Mouse (Mus musculus): ENCODE results near the gene Fras1. TPM values are rescaled to one million over a fixed set of nuclear protein-coding genes. Genes with fewer than 3 reads are reported as not detected.

Gene Fras1
- polyA plus RNA-seq, 1 experiment from 2014 or later, result 3.4 TPM

- ATAC-seq (ENCODE audit: low FRiP score, low TSS enrichment) (no peak), DNase-seq (ENCODE audit: low spot score) (no peak)
- WGBS, result 74% methylated on average over 4 of the region's 4 CpGs
- Histone ChIP-seq H3K4me3 (ENCODE audit: low read depth, low read length) (no peak overlapping the region), H3K9ac (ENCODE audit: low read length) (no peak overlapping the region), H3K27me3 (ENCODE audit: control insufficient read depth, insufficient read depth, low read length) (no peaks in the 10 kb centered on the region), H3K4me1 (replicated peaks; ENCODE audit: control insufficient read depth, insufficient read depth) (no peaks in the 10 kb centered on the region; the same call in 1 of the 2 replicates), H3K27ac (replicated peaks) (no peak overlapping the region), H3K9me3 (ENCODE audit: control insufficient read depth, low read length) (no peaks in the 10 kb centered on the region), H3K36me3 (ENCODE audit: control insufficient read depth, insufficient read depth, low read length) (no peaks in the 10 kb centered on the region), H3K4me2 (replicated peaks; ENCODE audit: low read depth) (no peak overlapping the region)
- TF ChIP-seq CTCF (IDR thresholded peaks at IDR 0.05; ENCODE audit: low read depth) (no peak), EP300 (optimal IDR thresholded peaks at IDR 0.05) (no peak)
Measured at GRCm38 (mm10) chr5:96437870-96438269, 64.1 kb downstream of the Fras1 start.

GRCm38 (mm10) chr5:96439811-96440210, 66.1 kb downstream of the Fras1 start:
- no peaks in the 10 kb centered on the region for H3K9me3 ChIP-seq (ENCODE audit: control insufficient read depth, low read length)
- no peak overlapping the region for H3K27ac ChIP-seq (replicated peaks)
- no peak overlapping the region for H3K9ac ChIP-seq (ENCODE audit: low read length)
- no peaks in the 10 kb centered on the region; the same call in 1 of the 2 replicates for H3K4me1 ChIP-seq (replicated peaks; ENCODE audit: control insufficient read depth, insufficient read depth)
- no peak overlapping the region for H3K4me3 ChIP-seq (ENCODE audit: low read depth, low read length)
- no peak for DNase-seq (ENCODE audit: low spot score)
- H3K4me2 ChIP-seq (replicated peaks; ENCODE audit: low read depth), result no peak overlapping the region
- no peak for ATAC-seq (ENCODE audit: low FRiP score, low TSS enrichment)
- no peaks in the 10 kb centered on the region for H3K27me3 ChIP-seq (ENCODE audit: control insufficient read depth, insufficient read depth, low read length)
- H3K36me3 ChIP-seq (ENCODE audit: control insufficient read depth, insufficient read depth, low read length), result no peaks in the 10 kb centered on the region
- WGBS, result 87% methylated on average over 4 of the region's 4 CpGs
- TF ChIP-seq CTCF (IDR thresholded peaks at IDR 0.05; ENCODE audit: low read depth) (no peak), EP300 (optimal IDR thresholded peaks at IDR 0.05) (no peak)

- ATAC-seq (ENCODE audit: low FRiP score, low TSS enrichment) (no peak), DNase-seq (ENCODE audit: low spot score) (no peak)
- Histone ChIP-seq H3K27ac (replicated peaks) (no peak overlapping the region), H3K27me3 (ENCODE audit: control insufficient read depth, insufficient read depth, low read length) (no peaks in the 10 kb centered on the region), H3K36me3 (ENCODE audit: control insufficient read depth, insufficient read depth, low read length) (no peaks in the 10 kb centered on the region), H3K4me3 (ENCODE audit: low read depth, low read length) (no peak overlapping the region), H3K4me2 (replicated peaks; ENCODE audit: low read depth) (no peak overlapping the region), H3K9me3 (ENCODE audit: control insufficient read depth, low read length) (no peaks in the 10 kb centered on the region), H3K4me1 (replicated peaks; ENCODE audit: control insufficient read depth, insufficient read depth) (no peaks in the 10 kb centered on the region), H3K9ac (ENCODE audit: low read length) (no peak overlapping the region)
- TF ChIP-seq EP300 (optimal IDR thresholded peaks at IDR 0.05) (no peak), CTCF (IDR thresholded peaks at IDR 0.05; ENCODE audit: low read depth) (no peak)
- WGBS, result 84% methylated on average over 7 of the region's 7 CpGs
Measured at GRCm38 (mm10) chr5:96447460-96447859, 73.7 kb downstream of the Fras1 start.

GRCm38 (mm10) chr5:96452027-96452426, 78.3 kb downstream of the Fras1 start:
- H3K9me3 ChIP-seq (ENCODE audit: control insufficient read depth, low read length), result no peaks in the 10 kb centered on the region
- H3K36me3 ChIP-seq (ENCODE audit: control insufficient read depth, insufficient read depth, low read length), result no peaks in the 10 kb centered on the region
- H3K27ac ChIP-seq (replicated peaks), result no peak overlapping the region
- TF ChIP-seq CTCF (IDR thresholded peaks at IDR 0.05; ENCODE audit: low read depth) (no peak), EP300 (optimal IDR thresholded peaks at IDR 0.05) (no peak)
- H3K27me3 ChIP-seq (ENCODE audit: control insufficient read depth, insufficient read depth, low read length), result no peaks in the 10 kb centered on the region
- 10% methylated on average over 1 of the region's 1 CpGs for WGBS
- H3K4me1 ChIP-seq (replicated peaks; ENCODE audit: control insufficient read depth, insufficient read depth), result no peaks in the 10 kb centered on the region
- no peak overlapping the region for H3K9ac ChIP-seq (ENCODE audit: low read length)
- H3K4me2 ChIP-seq (replicated peaks; ENCODE audit: low read depth), result no peak overlapping the region
- no peak overlapping the region for H3K4me3 ChIP-seq (ENCODE audit: low read depth, low read length)
- ATAC-seq (ENCODE audit: low FRiP score, low TSS enrichment) (no peak), DNase-seq (ENCODE audit: low spot score) (no peak)

- Histone ChIP-seq H3K27me3 (ENCODE audit: control insufficient read depth, insufficient read depth, low read length) (no peaks in the 10 kb centered on the region), H3K9me3 (ENCODE audit: control insufficient read depth, low read length) (no peaks in the 10 kb centered on the region), H3K4me2 (replicated peaks; ENCODE audit: low read depth) (no peak overlapping the region), H3K4me3 (ENCODE audit: low read depth, low read length) (no peak overlapping the region), H3K36me3 (ENCODE audit: control insufficient read depth, insufficient read depth, low read length) (no peaks in the 10 kb centered on the region), H3K9ac (ENCODE audit: low read length) (no peak overlapping the region), H3K4me1 (replicated peaks; ENCODE audit: control insufficient read depth, insufficient read depth) (no peaks in the 10 kb centered on the region), H3K27ac (replicated peaks) (no peak overlapping the region)
- TF ChIP-seq CTCF (IDR thresholded peaks at IDR 0.05; ENCODE audit: low read depth) (no peak), EP300 (optimal IDR thresholded peaks at IDR 0.05) (no peak)
- ATAC-seq (ENCODE audit: low FRiP score, low TSS enrichment) (no peak), DNase-seq (ENCODE audit: low spot score) (no peak)
- 67% methylated on average over 5 of the region's 5 CpGs for WGBS
Measured at GRCm38 (mm10) chr5:96453386-96453785, 79.6 kb downstream of the Fras1 start.

GRCm38 (mm10) chr5:96454422-96454821, 80.7 kb downstream of the Fras1 start:
- ATAC-seq (ENCODE audit: low FRiP score, low TSS enrichment) (no peak), DNase-seq (ENCODE audit: low spot score) (no peak)

More at GRCm38 (mm10) chr5:96454422-96454821, 80.7 kb downstream of the Fras1 start:
- H3K4me2 ChIP-seq (replicated peaks; ENCODE audit: low read depth), result no peak overlapping the region
- H3K9ac ChIP-seq (ENCODE audit: low read length), result no peak overlapping the region
- no peak overlapping the region for H3K4me3 ChIP-seq (ENCODE audit: low read depth, low read length)
- WGBS, result 48% methylated on average over 3 of the region's 3 CpGs
- H3K27ac ChIP-seq (replicated peaks), result no peak overlapping the region
- no peaks in the 10 kb centered on the region for H3K9me3 ChIP-seq (ENCODE audit: control insufficient read depth, low read length)
- no peaks in the 10 kb centered on the region for H3K36me3 ChIP-seq (ENCODE audit: control insufficient read depth, insufficient read depth, low read length)
- no peaks in the 10 kb centered on the region for H3K27me3 ChIP-seq (ENCODE audit: control insufficient read depth, insufficient read depth, low read length)
- H3K4me1 ChIP-seq (replicated peaks; ENCODE audit: control insufficient read depth, insufficient read depth), result no peaks in the 10 kb centered on the region
- TF ChIP-seq EP300 (optimal IDR thresholded peaks at IDR 0.05) (no peak), CTCF (IDR thresholded peaks at IDR 0.05; ENCODE audit: low read depth) (no peak)

All from stomach, postnatal 0 days (tissue).